Mouse (Mus musculus) kidney, adult 9 months (tissue): ENCODE results near the gene Slc6a13.

Experiments used
- DNase-seq: peaks from one replicate; pipeline ENCODE4 v3.0.0; 2022

Slc6a13 gene

DNA sequence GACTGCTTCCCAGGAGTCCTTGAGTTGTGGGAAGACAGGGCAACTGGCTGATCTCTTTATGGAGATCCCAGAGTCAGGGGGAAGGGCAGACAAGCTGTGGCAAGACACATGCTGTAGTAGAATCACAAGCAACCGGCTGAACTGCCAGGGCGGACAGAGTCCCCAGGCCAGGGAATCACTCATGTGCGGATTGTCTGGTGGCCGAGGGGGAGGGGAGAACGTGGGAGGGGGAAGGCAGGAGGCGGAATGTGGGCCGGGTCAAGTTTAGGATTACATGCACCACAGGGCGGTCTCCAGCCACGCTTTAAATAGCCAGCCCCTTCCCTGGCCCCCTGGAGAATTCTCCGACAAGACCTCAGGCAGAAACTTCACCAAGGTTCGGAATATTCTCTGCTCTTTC, at the start of gene Slc6a13:
Gene Slc6a13, plus strand, starts transcription at position 274 of the 400 bp plus-strand sequence.
- peak; percentile 77 for DNase-seq

DNA sequence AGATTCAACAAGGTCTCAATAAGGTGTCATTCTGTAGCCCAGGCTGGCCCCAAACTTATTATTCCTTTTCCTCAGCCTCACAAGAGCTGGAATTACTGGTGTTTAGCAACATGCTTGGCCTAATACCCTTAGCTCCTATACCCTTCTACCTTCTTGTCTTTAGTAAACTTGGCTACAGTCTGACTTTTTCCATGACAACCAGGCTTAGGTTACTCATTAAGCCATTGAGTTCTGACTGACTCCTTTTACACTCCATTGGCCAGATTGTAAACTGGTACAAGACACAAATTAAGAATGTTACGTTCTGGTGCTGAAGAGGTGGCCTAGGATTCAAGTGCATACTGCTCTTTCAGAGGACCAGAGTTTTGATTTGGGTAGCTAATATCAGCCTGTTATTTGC, 49.6 kb upstream of the Slc6a13 start:
- DNase-seq, result peak; percentile 76

DNA sequence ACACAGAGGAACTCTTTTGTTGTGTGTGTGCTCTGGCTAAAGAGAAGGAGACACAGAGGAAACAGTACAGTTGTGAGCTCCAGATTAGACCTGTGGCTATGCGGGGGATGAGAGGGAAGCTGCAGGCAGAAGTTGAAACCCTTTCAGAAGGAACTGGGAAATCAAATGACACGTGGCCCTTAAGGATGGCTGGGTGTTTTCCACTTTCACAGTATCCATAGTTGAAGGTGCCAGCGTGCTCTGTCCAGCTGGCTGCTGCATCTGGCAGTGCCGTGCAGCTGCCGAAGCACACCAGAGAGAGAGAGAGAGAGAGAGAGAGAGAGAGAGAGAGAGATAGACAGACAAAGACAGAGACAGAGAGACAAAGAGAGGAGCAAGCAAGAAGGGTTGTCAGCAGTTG, 48.8 kb upstream of the Slc6a13 start:
- no peak for DNase-seq

DNA sequence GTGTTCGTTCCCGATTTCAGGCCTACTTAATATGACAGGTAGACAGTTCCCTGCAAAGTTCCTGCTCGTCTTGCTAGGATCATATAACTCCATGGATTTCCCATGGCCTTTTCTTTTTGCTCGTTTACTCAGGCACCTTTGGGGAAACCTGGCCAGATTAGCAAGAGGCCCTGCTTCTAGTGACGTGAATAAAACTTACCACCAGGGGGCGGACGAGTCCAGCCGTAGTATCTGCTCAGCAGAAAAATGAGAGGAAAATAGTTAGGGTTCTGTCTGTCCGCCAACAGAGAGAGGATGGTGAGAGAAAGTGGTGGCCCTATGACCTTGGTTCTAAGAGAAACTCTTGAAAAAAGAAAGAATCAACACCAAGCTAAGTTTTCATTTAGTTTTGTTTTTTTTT, 39.5 kb upstream of the Slc6a13 start:
- peak; percentile 80 for DNase-seq

- DNase-seq, result no peak
Measured at GRCm38 (mm10) chr6:121261233-121261632, 38.8 kb upstream of the Slc6a13 start.

GRCm38 (mm10) chr6:121262004-121262403, 38.0 kb upstream of the Slc6a13 start:
- DNase-seq, result no peak

DNA sequence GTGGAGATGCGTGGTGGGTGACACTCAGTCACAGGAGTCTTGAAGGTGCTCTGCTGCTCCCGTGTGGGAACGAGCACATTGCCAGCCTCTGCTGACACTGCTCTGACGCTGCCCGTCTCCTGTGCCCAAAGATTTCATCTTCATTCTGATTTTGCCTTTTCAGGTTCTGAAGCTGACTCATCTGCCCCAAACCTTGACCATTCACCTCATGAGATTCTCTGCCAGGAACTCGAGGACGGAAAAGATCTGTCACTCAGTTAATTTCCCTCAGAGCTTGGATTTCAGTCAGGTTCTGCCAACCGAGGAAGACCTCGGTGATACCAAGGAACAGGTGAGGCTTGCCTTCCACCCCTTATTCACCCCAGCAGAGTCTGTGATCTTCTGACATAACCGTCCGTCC, 37.5 kb upstream of the Slc6a13 start:
- DNase-seq, result no peak

- DNase-seq, result no peak
Measured at GRCm38 (mm10) chr6:121270156-121270555, 29.9 kb upstream of the Slc6a13 start.

GRCm38 (mm10) chr6:121271707-121272074, 28.3 kb upstream of the Slc6a13 start:
- DNase-seq, result no peak

GRCm38 (mm10) chr6:121272075-121272800, 27.8 kb upstream of the Slc6a13 start:
- peak; percentile 93 for DNase-seq

- peak; percentile 68 for DNase-seq
Measured at GRCm38 (mm10) chr6:121274356-121274755, 25.7 kb upstream of the Slc6a13 start.

DNA sequence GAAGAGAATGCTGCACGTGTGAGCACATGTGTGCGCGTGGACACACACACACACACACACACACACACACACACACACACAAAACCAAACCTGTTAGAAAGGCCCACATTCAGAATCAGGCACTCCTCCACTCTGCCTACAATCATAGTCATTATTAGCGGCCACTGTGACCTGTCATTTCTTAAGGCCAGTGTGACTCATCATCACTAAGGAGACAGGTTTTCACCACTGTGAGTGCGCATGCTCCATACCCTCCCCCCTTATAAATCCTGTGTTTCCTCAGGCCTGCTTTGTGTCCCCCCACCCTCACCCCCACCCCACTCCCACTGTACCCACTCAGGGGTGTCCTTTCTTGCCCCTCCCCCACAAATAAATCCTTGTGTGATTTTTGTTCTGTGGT, 15.9 kb upstream of the Slc6a13 start:
- no peak for DNase-seq

DNA sequence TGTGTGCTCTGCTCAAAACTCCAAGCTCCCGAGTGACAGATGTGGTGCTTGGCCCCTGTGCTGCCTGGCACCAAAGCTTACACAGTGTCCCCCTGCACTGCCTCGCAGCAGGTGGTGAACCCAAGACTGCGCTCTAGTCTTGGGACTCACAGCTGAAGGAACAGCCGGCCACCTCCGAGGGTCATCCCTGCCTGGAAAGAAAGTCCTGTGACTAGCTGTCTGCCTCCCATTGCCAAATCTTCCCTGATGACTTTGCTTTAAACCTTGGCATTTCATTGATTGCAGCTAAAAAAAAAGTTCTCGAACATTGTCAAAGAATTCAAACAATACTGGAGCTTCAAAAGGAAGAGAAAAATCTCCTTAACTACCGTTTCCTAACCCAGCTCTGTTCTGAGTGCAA, 710 bp upstream of the Slc6a13 start:
- DNase-seq, result peak; percentile 6

DNA sequence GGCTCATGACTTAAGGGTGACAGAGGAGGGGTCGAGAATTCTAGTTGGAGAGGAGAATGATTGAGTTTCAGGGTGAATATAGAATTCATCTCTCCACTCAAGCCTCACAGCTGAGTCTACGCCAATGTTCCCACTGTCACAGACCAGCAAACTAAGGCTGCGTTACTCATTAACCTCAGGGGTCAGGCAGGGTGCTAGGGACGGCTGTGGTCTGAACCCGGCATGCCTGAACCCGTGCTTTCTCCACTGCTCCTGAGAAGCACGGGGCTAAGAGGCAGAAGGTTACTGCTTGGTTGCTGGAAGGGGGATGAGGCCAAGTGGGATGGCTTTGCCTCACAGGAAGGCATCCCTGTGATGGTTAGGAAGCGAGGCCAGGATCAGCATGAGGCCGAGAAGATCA, 477 bp downstream of the Slc6a13 start:
- DNase-seq, result peak; percentile 93

- DNase-seq, result peak; percentile 85
Measured at GRCm38 (mm10) chr6:121303466-121304220, 3.6 kb downstream of the Slc6a13 start.

- peak; percentile 90 for DNase-seq
Measured at GRCm38 (mm10) chr6:121304630-121305029, 4.6 kb downstream of the Slc6a13 start.

- DNase-seq, result no peak
Measured at GRCm38 (mm10) chr6:121305571-121305970, 5.5 kb downstream of the Slc6a13 start.

- DNase-seq, result peak; percentile 92
Measured at GRCm38 (mm10) chr6:121310984-121311383, 11.0 kb downstream of the Slc6a13 start.

- DNase-seq, result no peak
Measured at GRCm38 (mm10) chr6:121319099-121319498, 19.1 kb downstream of the Slc6a13 start.

- peak; percentile 88 for DNase-seq
Measured at GRCm38 (mm10) chr6:121322381-121323110, 22.5 kb downstream of the Slc6a13 start.

GRCm38 (mm10) chr6:121325298-121325697, 25.3 kb downstream of the Slc6a13 start:
- DNase-seq, result no peak

DNA sequence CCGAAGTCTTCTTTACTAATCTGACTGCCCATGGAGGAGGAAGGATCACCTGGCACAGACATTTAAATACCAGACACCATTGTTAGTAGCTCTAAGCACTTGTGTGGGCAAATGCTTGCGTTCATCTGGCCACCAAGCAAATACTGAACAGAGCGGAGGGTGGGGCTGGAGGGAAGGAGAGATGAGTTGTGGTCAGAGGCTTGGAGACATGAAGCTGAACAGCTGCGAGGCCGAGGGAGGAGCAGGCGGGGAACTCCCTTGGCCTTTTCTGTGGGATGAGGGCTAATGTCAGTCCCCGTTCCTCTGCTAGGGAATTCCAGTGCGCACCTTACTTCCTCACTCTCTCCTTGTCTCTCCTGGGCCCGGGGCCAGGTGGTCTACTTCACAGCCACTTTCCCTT, 25.7 kb downstream of the Slc6a13 start:
- DNase-seq, result no peak

DNA sequence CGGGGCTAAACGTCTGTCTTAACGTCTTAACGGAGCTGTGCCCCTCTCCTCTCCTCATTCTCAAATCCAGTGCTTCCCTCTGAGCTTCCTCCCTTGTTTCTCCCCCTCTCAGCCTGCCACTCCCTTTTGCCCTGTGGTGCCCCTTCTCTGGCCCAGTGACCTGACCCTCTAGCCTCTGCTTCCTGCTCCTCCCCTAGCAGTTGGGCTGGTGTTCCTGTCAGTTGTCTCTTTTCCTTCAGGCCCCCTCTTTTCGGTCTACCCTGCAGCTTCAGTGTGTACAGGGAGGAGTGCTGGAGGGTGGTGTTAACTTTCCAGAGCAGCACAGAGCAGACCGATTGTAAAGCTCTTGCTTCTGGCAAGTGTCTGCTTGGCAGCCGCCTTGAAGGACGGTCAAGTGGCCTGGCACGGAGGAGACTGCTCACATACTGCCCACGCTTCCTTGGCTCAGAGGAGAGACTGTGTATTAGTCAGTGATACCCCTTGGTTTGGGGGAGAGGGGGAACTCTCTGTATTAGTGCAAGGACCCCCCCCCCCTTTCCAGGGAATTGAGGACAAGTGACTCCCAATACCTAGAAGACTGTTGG, 26.6 kb downstream of the Slc6a13 start:
- no peak for DNase-seq
